Mouse (Mus musculus) stomach, postnatal 0 days (tissue): ENCODE measurements around the gene Cox19. TPM values are rescaled to one million over a fixed set of nuclear protein-coding genes. Genes with fewer than 3 reads are reported as not detected.
A peak's percentile ranks its signal among the peaks of the same experiment; 100 is the strongest.

ENCODE experiments used
- ATAC-seq: fragments of 200-750 bp; cut with Nextera tagmentation; 2 replicates; pipeline ENCODE4 v1.8.0; 2017; ENCODE audit not compliant: low FRiP score, low TSS enrichment
- DNase-seq: peaks from one replicate; pipeline ENCODE4 v3.0.0-alpha.2; 2016; ENCODE audit warnings: low spot score
- H3K27ac ChIP-seq: fragments of 300-500 bp; sonication (generic); replicated peaks from 2 replicates; pipeline ENCODE4 v1.5.1; 2014; ENCODE audit warnings: mild to moderate bottlenecking, control low read depth
- H3K27me3 ChIP-seq: fragments of 300-500 bp; sonication (generic); 2 replicates; pipeline ENCODE4 v1.6.1; 2014; ENCODE audit warnings: low read length; ENCODE audit not compliant: control insufficient read depth, insufficient read depth
- H3K36me3 ChIP-seq: fragments of 300-500 bp; sonication (generic); 2 replicates; pipeline ENCODE4 v1.6.1; 2014; ENCODE audit warnings: low read length, mixed read lengths; ENCODE audit not compliant: control insufficient read depth, insufficient read depth
- H3K4me1 ChIP-seq: fragments of 300-500 bp; sonication (generic); replicated peaks from 2 replicates; pipeline ENCODE4 v1.6.1; 2014; ENCODE audit warnings: antibody characterized with exemption; ENCODE audit not compliant: control insufficient read depth, insufficient read depth
- H3K4me2 ChIP-seq: fragments of 300-500 bp; sonication (generic); replicated peaks from 2 replicates; pipeline ENCODE4 v1.6.1; 2014; ENCODE audit warnings: low read depth, mild to moderate bottlenecking, control low read depth, moderate library complexity
- H3K4me3 ChIP-seq: fragments of 300-500 bp; sonication (generic); 2 replicates; pipeline ENCODE4 v1.5.1; 2014; ENCODE audit warnings: low read depth, low read length, control low read depth
- H3K9ac ChIP-seq: fragments of 300-500 bp; sonication (generic); 2 replicates; pipeline ENCODE4 v1.6.1; 2014; ENCODE audit warnings: mild to moderate bottlenecking, low read length, control low read depth, mixed read lengths
- H3K9me3 ChIP-seq: fragments of 300-500 bp; sonication (generic); 2 replicates; pipeline ENCODE4 v1.6.1; 2016; ENCODE audit warnings: low read length; ENCODE audit not compliant: control insufficient read depth
- CTCF ChIP-seq: IDR thresholded peaks from 2 replicates; pipeline ENCODE4 v1.5.1; 2016; ENCODE audit warnings: antibody characterized with exemption, low read depth, mild to moderate bottlenecking, moderate library complexity
- EP300 ChIP-seq: optimal IDR thresholded peaks from 2 replicates; pipeline ENCODE3; 2016; ENCODE audit warnings: antibody characterized with exemption
- WGBS: fragments of 180-500 bp; shearing (Covaris S2); extraction: QIAGEN DNeasy Blood & Tissue Kit; methylation state at CpG from one replicate; pipeline ENCODE4 v1.1.7; 2014; 5-methylcytosine and 5-hydroxymethylcytosine counted together
- polyA plus RNA-seq: library from polyadenylated mRNA; unstranded; fragments of >200 nt; fragmentation: Nextera tagmentation; extraction: Ambion mirVana; gene quantifications from 2 replicates; pipeline ENCODE4 v1.2.1, GENCODE M21; 2015

The Cox19 gene
- polyA plus RNA-seq, 1 experiment from 2014 or later: 114 TPM

DNA sequence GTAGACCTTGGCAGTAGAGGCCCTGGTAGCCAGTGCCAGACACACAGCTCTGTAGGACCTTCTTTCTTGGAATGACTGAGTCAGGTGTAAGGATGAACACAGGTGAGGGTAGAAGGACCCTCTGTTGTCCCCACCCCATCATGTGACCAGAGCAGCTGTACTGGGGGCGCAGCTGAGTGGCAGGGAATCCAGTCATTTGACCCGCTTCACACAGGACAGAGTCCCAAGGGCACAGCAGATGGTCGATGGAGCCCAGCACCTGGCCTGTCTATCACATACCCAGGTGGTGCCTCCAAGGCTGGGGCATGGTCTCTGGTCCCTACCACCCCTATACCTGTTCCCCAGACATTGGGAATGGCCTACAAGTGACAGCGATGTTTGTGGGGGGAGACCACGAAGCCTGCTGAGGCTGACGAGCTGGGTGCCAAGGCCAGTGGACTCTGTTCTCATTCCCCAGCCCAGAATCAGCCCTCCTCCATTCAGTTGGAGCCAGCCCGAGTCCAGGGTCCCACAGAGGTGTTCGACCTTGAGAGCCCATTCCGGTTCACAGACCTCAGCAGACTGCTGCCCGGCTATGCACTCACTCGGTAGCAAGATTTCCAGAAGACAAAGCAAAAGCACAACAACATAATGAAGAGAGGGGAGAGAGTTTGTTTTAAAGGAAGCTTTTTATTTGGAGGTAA, 17.6 kb upstream of the Cox19 start:
- ATAC-seq (no peak), DNase-seq (no peak)
- H3K4me2 ChIP-seq: no peak overlapping the region
- no peak overlapping the region for H3K4me3 ChIP-seq
- H3K36me3 ChIP-seq: no peaks in the 10 kb centered on the region
- 82% methylated on average over 11 of the region's 11 CpGs for WGBS
- peaks cover 3% of the 10 kb centered on the region for H3K4me1 ChIP-seq
- no peaks in the 10 kb centered on the region for H3K9me3 ChIP-seq
- no peak overlapping the region for H3K9ac ChIP-seq
- H3K27me3 ChIP-seq: no peaks in the 10 kb centered on the region
- H3K27ac ChIP-seq: no peak overlapping the region
- TF ChIP-seq EP300 (no peak), CTCF (no peak)

DNA sequence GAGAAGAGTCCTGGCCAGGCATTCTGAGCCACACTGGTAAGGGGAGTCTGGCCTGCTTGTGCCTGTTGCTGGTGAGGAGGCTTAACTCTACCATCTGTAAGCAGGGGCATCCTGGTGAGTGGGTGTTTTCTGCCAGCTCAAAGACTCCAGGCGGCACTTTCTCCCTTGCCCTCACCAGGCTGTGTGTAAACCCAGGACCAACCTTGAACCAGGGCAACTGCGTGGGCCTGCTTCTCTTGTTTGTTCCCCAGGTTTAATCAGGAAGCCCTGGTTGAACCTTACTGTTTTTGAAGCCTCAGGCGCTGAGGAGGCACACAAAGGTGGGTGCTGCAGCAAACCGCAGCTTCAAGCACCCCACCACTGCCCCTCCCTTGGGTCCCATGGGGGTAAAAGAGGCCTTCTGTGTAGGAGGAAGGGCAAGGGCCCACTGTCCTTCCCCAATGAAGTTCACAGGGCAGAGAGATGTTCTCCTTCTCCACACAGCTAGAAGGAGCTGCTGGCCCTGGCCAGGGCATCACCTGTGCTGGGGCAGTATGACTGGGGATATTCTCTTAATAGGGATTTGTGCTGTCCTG, 16.8 kb upstream of the Cox19 start:
- no peak for TF ChIP-seq CTCF
- no peak for TF ChIP-seq EP300
- 72% methylated on average over 4 of the region's 4 CpGs for WGBS
- H3K27ac ChIP-seq: no peak overlapping the region

DNA sequence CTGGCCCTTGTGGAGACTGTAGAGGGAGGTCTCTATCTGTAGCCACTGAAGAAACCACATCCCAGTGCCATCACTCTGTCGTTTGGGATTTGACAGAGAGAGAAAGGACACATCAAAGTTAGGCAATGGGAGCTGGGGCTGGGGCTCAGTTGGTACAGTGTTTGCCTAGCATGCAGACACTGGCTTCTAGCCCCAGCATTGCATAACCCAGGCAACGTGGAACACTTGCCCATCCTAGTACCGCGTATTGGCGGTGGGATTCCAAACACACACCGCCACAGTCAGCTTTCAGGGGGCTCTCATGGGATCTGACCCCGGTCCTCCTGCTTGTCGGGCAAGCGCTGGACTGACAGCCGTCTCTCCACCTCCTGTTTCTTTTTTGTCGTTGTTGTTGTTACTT, 15.3 kb upstream of the Cox19 start:
- Histone ChIP-seq H3K4me1 (peaks cover 2% of the 10 kb centered on the region), H3K9me3 (no peaks in the 10 kb centered on the region), H3K4me3 (no peak overlapping the region), H3K27ac (no peak overlapping the region), H3K9ac (no peak overlapping the region), H3K27me3 (no peaks in the 10 kb centered on the region), H3K4me2 (no peak overlapping the region), H3K36me3 (no peaks in the 10 kb centered on the region)
- DNase-seq (no peak), ATAC-seq (no peak)
- TF ChIP-seq CTCF (no peak), EP300 (no peak)
- WGBS: 77% methylated on average over 11 of the region's 11 CpGs

More for the DNA sequence above, 16.8 kb upstream of the Cox19 start:
- H3K4me1 ChIP-seq: peaks cover 3% of the 10 kb centered on the region
- no peaks in the 10 kb centered on the region for H3K9me3 ChIP-seq
- no peaks in the 10 kb centered on the region for H3K36me3 ChIP-seq
- no peak overlapping the region for H3K4me3 ChIP-seq
- no peak overlapping the region for H3K4me2 ChIP-seq
- no peak overlapping the region for H3K9ac ChIP-seq
- DNase-seq (no peak), ATAC-seq (no peak)
- H3K27me3 ChIP-seq: no peaks in the 10 kb centered on the region

DNA sequence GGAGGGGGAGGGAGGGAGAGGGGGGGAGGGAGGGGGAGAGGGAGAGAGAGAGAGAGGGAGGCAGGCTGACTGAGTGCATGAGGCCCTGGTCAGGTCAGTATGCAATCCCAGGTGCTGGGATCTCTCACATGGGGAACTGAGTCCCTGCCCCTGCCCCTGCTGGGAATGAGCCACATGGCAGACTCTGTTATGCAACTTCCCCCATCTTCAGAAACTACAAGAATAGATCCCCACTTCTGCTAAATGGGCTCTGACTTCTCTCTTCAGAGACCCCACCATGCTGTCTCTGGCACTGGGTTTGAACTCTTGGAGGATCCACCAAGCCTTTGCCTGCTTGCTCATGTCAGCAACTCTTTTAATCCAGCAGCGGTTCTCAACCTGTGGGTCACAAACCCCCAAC, 14.6 kb upstream of the Cox19 start:
- Histone ChIP-seq H3K4me1 (no peaks in the 10 kb centered on the region; the same call in 1 of the 2 replicates), H3K4me3 (no peak overlapping the region), H3K36me3 (no peaks in the 10 kb centered on the region), H3K9ac (no peak overlapping the region), H3K9me3 (no peaks in the 10 kb centered on the region), H3K4me2 (no peak overlapping the region), H3K27me3 (no peaks in the 10 kb centered on the region), H3K27ac (no peak overlapping the region)
- whole genome bisulfite sequencing: 63% methylated on average over 1 of the region's 1 CpGs
- no peak for DNase-seq
- TF ChIP-seq CTCF (no peak), EP300 (no peak)
- ATAC-seq: no peak

DNA sequence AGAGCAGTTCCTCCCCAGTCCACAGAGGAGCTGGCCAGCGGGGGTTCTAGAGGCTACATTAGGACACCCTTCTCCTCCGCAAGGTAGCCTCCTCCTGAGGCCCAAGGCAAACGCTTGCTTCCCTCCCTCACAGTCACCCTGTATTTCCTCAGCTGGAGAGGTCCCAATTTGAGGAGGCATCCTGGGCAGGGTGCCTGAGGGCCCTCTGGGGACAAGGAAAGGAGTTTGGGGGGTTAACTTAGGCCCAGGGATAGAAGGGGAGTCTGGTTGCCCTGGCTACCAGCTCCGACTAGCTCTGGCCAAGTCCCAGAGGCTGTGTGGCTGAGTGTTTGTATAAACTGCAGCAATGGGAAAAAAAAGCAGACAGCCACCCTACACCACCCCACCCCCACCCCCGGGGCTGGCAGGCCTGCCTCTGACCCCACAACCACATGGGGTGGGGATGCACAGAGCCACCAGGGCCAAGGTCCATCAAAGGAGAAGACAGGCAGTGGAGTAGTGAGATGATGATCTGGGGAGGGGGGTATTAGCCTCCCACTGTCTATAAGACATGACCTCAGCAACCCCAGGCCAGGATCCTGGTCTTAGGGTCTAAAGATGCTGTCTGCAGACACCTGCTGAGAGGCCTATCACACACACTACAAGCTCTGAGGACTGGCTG, 13.8 kb upstream of the Cox19 start:
- Histone ChIP-seq H3K27me3 (no peaks in the 10 kb centered on the region), H3K4me2 (no peak overlapping the region), H3K9ac (no peak overlapping the region), H3K36me3 (no peaks in the 10 kb centered on the region), H3K4me1 (no peaks in the 10 kb centered on the region; the same call in 1 of the 2 replicates), H3K4me3 (no peak overlapping the region), H3K27ac (peak overlapping the region; percentile 53; the same call in 1 of the 2 replicates), H3K9me3 (no peaks in the 10 kb centered on the region)
- no peak for TF ChIP-seq EP300
- TF ChIP-seq CTCF: no peak
- no peak for DNase-seq
- peak; percentile 7 for ATAC-seq
- 34% methylated on average over 5 of the region's 5 CpGs for WGBS
